Comparison of ENCODE assay signal across 8 mouse cellular contexts in the genomic region with DNA sequence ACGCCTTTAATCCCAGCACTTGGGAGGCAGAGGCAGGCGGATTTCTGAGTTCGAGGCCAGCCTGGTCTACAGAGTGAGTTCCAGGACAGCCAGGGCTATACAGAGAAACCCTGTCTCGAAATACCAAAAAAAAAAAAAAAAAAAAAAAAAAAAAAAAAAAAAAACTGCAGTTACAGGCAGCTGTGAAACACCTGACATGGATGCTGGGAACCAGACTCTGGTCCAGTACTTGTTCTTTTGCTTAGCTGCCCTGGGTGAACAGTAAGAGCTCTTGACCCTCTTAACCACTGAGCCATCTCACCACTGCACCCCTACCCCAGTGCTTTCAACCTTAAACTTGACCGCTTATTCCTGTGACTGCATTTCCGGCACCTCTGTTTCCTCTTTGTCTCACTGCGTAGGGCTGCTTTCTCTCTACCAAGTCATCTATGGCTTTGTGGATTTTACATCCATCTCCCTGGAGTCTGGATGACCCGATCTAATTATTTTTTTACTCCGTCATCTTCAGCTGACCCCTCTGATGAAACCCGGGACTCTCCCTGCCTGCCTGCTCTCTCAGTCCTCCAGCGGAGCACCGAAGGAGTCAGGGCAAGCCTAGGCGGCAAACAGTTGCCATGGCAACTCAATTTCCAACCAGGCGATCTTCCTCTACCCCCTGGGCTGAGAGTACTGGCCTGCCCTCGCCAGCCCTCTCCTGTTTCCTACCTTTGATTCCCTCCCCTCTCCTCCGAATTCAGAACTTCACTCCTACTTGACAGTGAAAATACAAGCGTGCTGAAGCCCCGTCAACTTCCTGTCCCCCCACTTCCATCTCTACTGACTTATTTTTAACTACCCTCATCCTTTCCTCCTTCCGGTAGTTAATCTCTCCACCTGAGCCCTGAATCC. TPM values are rescaled to one million over a fixed set of nuclear protein-coding genes. Genes with fewer than 3 reads are reported as not detected.
DNase-seq lines count a peak whose midpoint lies in the region; ATAC-seq lines count a peak whose summit lies in the region.

No protein-coding gene starts in this region.

- H3K27ac ChIP-seq in embryonic facial prominence, embryonic 15.5 days (replicated peaks): no peak overlapping the region
- H3K27ac ChIP-seq in intestine, embryonic 14.5 days (ENCODE audit: low read depth): no peak overlapping the region
- no peak overlapping the region for H3K27ac ChIP-seq in stomach, embryonic 14.5 days (ENCODE audit: low read length)

- H3K27me3 ChIP-seq in embryonic facial prominence, embryonic 15.5 days: no peaks in the 10 kb centered on the region
- H3K27me3 ChIP-seq in intestine, embryonic 14.5 days (replicated peaks; ENCODE audit: control insufficient read depth, insufficient read depth, low read length): 0 out of 2 replicates have a peak, but pooled peaks cover 7% of the 10 kb centered on the region
- peaks cover 40% of the 10 kb centered on the region for H3K27me3 ChIP-seq in megakaryocyte, embryonic 14.5 days (replicated peaks)
- no peaks in the 10 kb centered on the region for H3K27me3 ChIP-seq in stomach, embryonic 14.5 days (ENCODE audit: control insufficient read depth, insufficient read depth, low read length)

- WGBS in embryonic facial prominence, embryonic 15.5 days: 20% methylated on average over 19 of the region's 19 CpGs
- 19% methylated on average over 17 of the region's 19 CpGs for WGBS in intestine, embryonic 14.5 days
- WGBS in stomach, embryonic 14.5 days: 18% methylated on average over 17 of the region's 19 CpGs

- no peaks in the 10 kb centered on the region for H3K36me3 ChIP-seq in embryonic facial prominence, embryonic 15.5 days
- no peaks in the 10 kb centered on the region for H3K36me3 ChIP-seq in intestine, embryonic 14.5 days (ENCODE audit: control insufficient read depth, insufficient read depth, low read length)
- H3K36me3 ChIP-seq in megakaryocyte, embryonic 14.5 days (replicated peaks; ENCODE audit: low read length): no peaks in the 10 kb centered on the region
- no peaks in the 10 kb centered on the region for H3K36me3 ChIP-seq in stomach, embryonic 14.5 days (ENCODE audit: control insufficient read depth, insufficient read depth, low read length)

- no peak for ATAC-seq in embryonic facial prominence, embryonic 15.5 days (ENCODE audit: insufficient number of reproducible peaks, low FRiP score, low TSS enrichment, low read depth)
- peak; percentile 22; the same call in 1 of the 2 replicates for ATAC-seq in intestine, embryonic 14.5 days (replicated peaks; ENCODE audit: low FRiP score, low TSS enrichment, low read depth)
- no peak for ATAC-seq in stomach, embryonic 14.5 days (ENCODE audit: insufficient number of reproducible peaks, insufficient read depth, low FRiP score, low read depth)

- peak overlapping the region; percentile 54 for H3K4me2 ChIP-seq in embryonic facial prominence, embryonic 15.5 days (replicated peaks)
- peak overlapping the region; percentile 58 for H3K4me2 ChIP-seq in intestine, embryonic 14.5 days (ENCODE audit: low read length)
- H3K4me2 ChIP-seq in stomach, embryonic 14.5 days (replicated peaks; ENCODE audit: low read depth, low read length): peak overlapping the region; percentile 44

- no peaks in the 10 kb centered on the region for H3K9me3 ChIP-seq in embryonic facial prominence, embryonic 15.5 days (replicated peaks)
- no peaks in the 10 kb centered on the region for H3K9me3 ChIP-seq in intestine, embryonic 14.5 days (ENCODE audit: control insufficient read depth, low read length)
- H3K9me3 ChIP-seq in megakaryocyte, embryonic 14.5 days: no peaks in the 10 kb centered on the region
- no peaks in the 10 kb centered on the region for H3K9me3 ChIP-seq in stomach, embryonic 14.5 days (ENCODE audit: control insufficient read depth, low read depth, low read length)

- intact Hi-C loops in left cerebral cortex, postnatal 25 days (cut with DNase I): no loop called here

- DNase-seq in left cerebral cortex, postnatal 25 days (ENCODE audit: low spot score in 2 of 2): peak; percentile 56 to 57
- no peak for DNase-seq in left cerebral cortex, adult 8-10 months (ENCODE audit: low spot score in 2 of 2)
- DNase-seq in R1 (ENCODE audit: low read depth, low spot score): peak; percentile 89
- DNase-seq in intestine, embryonic 14.5 days (ENCODE audit: low spot score): peak; percentile 65
- DNase-seq in gastrocnemius, postnatal 4 days (ENCODE audit: low spot score in 2 of 2): no peak

- H3K4me3 ChIP-seq in embryonic facial prominence, embryonic 15.5 days (replicated peaks): peak overlapping the region; percentile 33
- peak overlapping the region; percentile 26 for H3K4me3 ChIP-seq in intestine, embryonic 14.5 days (ENCODE audit: low read depth, low read length)
- peak overlapping the region; percentile 88 for H3K4me3 ChIP-seq in megakaryocyte, embryonic 14.5 days (replicated peaks)
- 0 out of 2 replicates have a peak overlapping the region, but pooled peaks have one; percentile 7 for H3K4me3 ChIP-seq in stomach, embryonic 14.5 days (ENCODE audit: low read depth, low read length)

- 0 out of 2 replicates have a peak overlapping the region, but pooled peaks have one; percentile 12 for H3K9ac ChIP-seq in embryonic facial prominence, embryonic 15.5 days
- no peak overlapping the region; the same call in 1 of the 2 replicates for H3K9ac ChIP-seq in intestine, embryonic 14.5 days (ENCODE audit: low read length)
- no peak overlapping the region for H3K9ac ChIP-seq in stomach, embryonic 14.5 days (replicated peaks; ENCODE audit: low read depth, low read length)

- peaks cover 17% of the 10 kb centered on the region for H3K4me1 ChIP-seq in embryonic facial prominence, embryonic 15.5 days
- H3K4me1 ChIP-seq in intestine, embryonic 14.5 days (replicated peaks; ENCODE audit: control insufficient read depth, insufficient read depth, low read length): peaks cover 14% of the 10 kb centered on the region
- peaks cover 19% of the 10 kb centered on the region for H3K4me1 ChIP-seq in megakaryocyte, embryonic 14.5 days
- H3K4me1 ChIP-seq in stomach, embryonic 14.5 days (ENCODE audit: control insufficient read depth, insufficient read depth, low read length): peaks cover 6% of the 10 kb centered on the region

RNA-seq across cellular contexts. Expression of gene Tubg2, which starts 12.1 kb away (rescaled TPM):
- 10 to 100 TPM; 47.5 to 48.6 TPM for total RNA-seq in left cerebral cortex, postnatal 25 days (2021)
- total RNA-seq in left cerebral cortex, adult 8-10 months (2022): 10 to 100 TPM; 53.1 to 58.8 (median 56.7) TPM
- 11.1 and 11.9 TPM in 2 replicates for polyA plus RNA-seq in embryonic facial prominence, embryonic 15.5 days (2015; fragmentation: Nextera tagmentation; extraction: Ambion mirVana)
- polyA plus RNA-seq in intestine, embryonic 14.5 days (2014; fragmentation: Nextera tagmentation; extraction: Ambion mirVana): 5.8 and 7.4 TPM in 2 replicates
- polyA plus RNA-seq in megakaryocyte, embryonic 14.5 days (2012; ENCODE audit: insufficient read depth, low replicate concordance): not detected in 2 replicates
- 3.6 and 4.5 TPM in 2 replicates for polyA plus RNA-seq in stomach, embryonic 14.5 days (2014; fragmentation: Nextera tagmentation; extraction: Ambion mirVana)
- 1 to 10 TPM; 6.8 TPM for total RNA-seq in gastrocnemius, postnatal 4 days (2021)

RNA-seq across cellular contexts. Expression of gene Tubg1, which starts 23.8 kb away (rescaled TPM):
- total RNA-seq in left cerebral cortex, postnatal 25 days (2021): 10 to 100 TPM; 44.9 to 46.6 TPM
- total RNA-seq in left cerebral cortex, adult 8-10 months (2022): 10 to 100 TPM; 47.1 to 49.2 (median 47.9) TPM
- polyA plus RNA-seq in embryonic facial prominence, embryonic 15.5 days (2015; fragmentation: Nextera tagmentation; extraction: Ambion mirVana): 69.7 and 73.4 TPM in 2 replicates
- 71.2 and 73.8 TPM in 2 replicates for polyA plus RNA-seq in intestine, embryonic 14.5 days (2014; fragmentation: Nextera tagmentation; extraction: Ambion mirVana)
- polyA plus RNA-seq in megakaryocyte, embryonic 14.5 days (2012; ENCODE audit: insufficient read depth, low replicate concordance): 63.2 and 80.7 TPM in 2 replicates
- 70.5 and 70.9 TPM in 2 replicates for polyA plus RNA-seq in stomach, embryonic 14.5 days (2014; fragmentation: Nextera tagmentation; extraction: Ambion mirVana)
- 10 to 100 TPM; 39.3 to 42.1 TPM for total RNA-seq in gastrocnemius, postnatal 4 days (2021)

RNA-seq across cellular contexts. Expression of gene Retreg3, which starts 23.9 kb away (rescaled TPM):
- 10 to 100 TPM; 56.2 to 56.7 TPM for total RNA-seq in left cerebral cortex, postnatal 25 days (2021)
- total RNA-seq in left cerebral cortex, adult 8-10 months (2022): 10 to 100 TPM; 50.1 to 52.2 (median 50.9) TPM
- polyA plus RNA-seq in embryonic facial prominence, embryonic 15.5 days (2015; fragmentation: Nextera tagmentation; extraction: Ambion mirVana): 25.3 and 26.7 TPM in 2 replicates
- polyA plus RNA-seq in intestine, embryonic 14.5 days (2014; fragmentation: Nextera tagmentation; extraction: Ambion mirVana): 7.2 and 8.0 TPM in 2 replicates
- polyA plus RNA-seq in megakaryocyte, embryonic 14.5 days (2012; ENCODE audit: insufficient read depth, low replicate concordance): 1.6 and 6.2 TPM in 2 replicates
- 8.0 and 9.1 TPM in 2 replicates for polyA plus RNA-seq in stomach, embryonic 14.5 days (2014; fragmentation: Nextera tagmentation; extraction: Ambion mirVana)
- total RNA-seq in gastrocnemius, postnatal 4 days (2021): 10 to 100 TPM; 41.6 to 42.9 TPM

RNA-seq across cellular contexts. Expression of gene Cntnap1, which starts 26.7 kb away (rescaled TPM):
- total RNA-seq in left cerebral cortex, postnatal 25 days (2021): 100 to 1,000 TPM; 153 to 170 TPM
- 100 to 1,000 TPM; 173 to 184 (median 176) TPM for total RNA-seq in left cerebral cortex, adult 8-10 months (2022)
- 2.0 and 2.2 TPM in 2 replicates for polyA plus RNA-seq in embryonic facial prominence, embryonic 15.5 days (2015; fragmentation: Nextera tagmentation; extraction: Ambion mirVana)
- 1.2 and 1.4 TPM in 2 replicates for polyA plus RNA-seq in intestine, embryonic 14.5 days (2014; fragmentation: Nextera tagmentation; extraction: Ambion mirVana)
- polyA plus RNA-seq in megakaryocyte, embryonic 14.5 days (2012; ENCODE audit: insufficient read depth, low replicate concordance): 0.72 and 0.89 TPM in 2 replicates
- 2.1 and 2.2 TPM in 2 replicates for polyA plus RNA-seq in stomach, embryonic 14.5 days (2014; fragmentation: Nextera tagmentation; extraction: Ambion mirVana)
- total RNA-seq in gastrocnemius, postnatal 4 days (2021): 1 to 10 TPM; 3.2 to 4.1 TPM

RNA-seq across cellular contexts. Expression of gene Plekhh3, which starts 27.6 kb away (rescaled TPM):
- total RNA-seq in left cerebral cortex, postnatal 25 days (2021): 10 to 100 TPM in 1 of 2 experiments, 1 to 10 TPM in 1; 8.8 to 11.5 TPM
- total RNA-seq in left cerebral cortex, adult 8-10 months (2022): 10 to 100 TPM; 13.5 to 15.9 (median 15.3) TPM
- 27.2 and 28.7 TPM in 2 replicates for polyA plus RNA-seq in embryonic facial prominence, embryonic 15.5 days (2015; fragmentation: Nextera tagmentation; extraction: Ambion mirVana)
- polyA plus RNA-seq in intestine, embryonic 14.5 days (2014; fragmentation: Nextera tagmentation; extraction: Ambion mirVana): 12.8 and 13.8 TPM in 2 replicates
- polyA plus RNA-seq in megakaryocyte, embryonic 14.5 days (2012; ENCODE audit: insufficient read depth, low replicate concordance): 2.3 and 6.6 TPM in 2 replicates
- polyA plus RNA-seq in stomach, embryonic 14.5 days (2014; fragmentation: Nextera tagmentation; extraction: Ambion mirVana): 25.6 and 26.0 TPM in 2 replicates
- 10 to 100 TPM; 39.5 to 41.4 TPM for total RNA-seq in gastrocnemius, postnatal 4 days (2021)

Comparison
In these comparisons a context has a peak if more than half of its experiments do, and no peak if none do; other contexts are left out.
1. DNase-seq: peak in left cerebral cortex, postnatal 25 days (2 of 2), R1 (single experiment) and intestine, embryonic 14.5 days (single experiment); none in left cerebral cortex, adult 8-10 months (0 of 2) and gastrocnemius, postnatal 4 days (0 of 2).
2. H3K4me3 ChIP-seq: peak in every context shown above with its lines; median percentile 88 in megakaryocyte, embryonic 14.5 days; 33 in embryonic facial prominence, embryonic 15.5 days; 26 in intestine, embryonic 14.5 days; 7 in stomach, embryonic 14.5 days.
3. Peak in every context shown above with its lines, with median percentiles within 50 percentile points of each other: H3K4me2 ChIP-seq.